Mouse (Mus musculus) G1E (cell line): ENCODE results near the gene Selenow. TPM values are rescaled to one million over a fixed set of nuclear protein-coding genes. Genes with fewer than 3 reads are reported as not detected.

ENCODE experiments used
- ATAC-seq: 2 replicates; pipeline ENCODE4 v1.8.0; 2016; ENCODE audit warnings: mild to moderate bottlenecking; ENCODE audit not compliant: insufficient number of reproducible peaks, poor library complexity, low FRiP score, severe bottlenecking; ENCODE audit errors: extremely low read depth
- DNase-seq: peaks from one replicate; pipeline ENCODE4 v3.0.0; 2012; ENCODE audit warnings: low spot score
- H3K27me3 ChIP-seq: 2 replicates; pipeline ENCODE4 v1.6.1; 2012; ENCODE audit warnings: mild to moderate bottlenecking, low read length, inconsistent platforms; ENCODE audit not compliant: insufficient read depth
- H3K36me3 ChIP-seq: replicated peaks from 2 replicates; pipeline ENCODE3; 2012; ENCODE audit warnings: mild to moderate bottlenecking, inconsistent platforms
- H3K4me1 ChIP-seq: 2 replicates; pipeline ENCODE4 v1.6.1; 2012; ENCODE audit warnings: low read depth, low read length, inconsistent platforms, mixed read lengths; ENCODE audit not compliant: insufficient read depth
- H3K4me3 ChIP-seq: 2 replicates; pipeline ENCODE4 v1.5.1; 2012; ENCODE audit warnings: low read depth, mild to moderate bottlenecking, inconsistent platforms, low read length, moderate library complexity, mixed read lengths
- H3K9me3 ChIP-seq: replicated peaks from 2 replicates; pipeline ENCODE4 v1.6.1; 2012; ENCODE audit warnings: inconsistent platforms
- CTCF ChIP-seq: IDR thresholded peaks from 2 replicates; pipeline ENCODE4 v1.5.1; 2012; ENCODE audit warnings: low read depth, low read length, inconsistent platforms, mixed read lengths
- GATA1 ChIP-seq: IDR thresholded peaks from 2 replicates; pipeline ENCODE4 v1.6.1; 2012; ENCODE audit warnings: borderline replicate concordance, low read length, inconsistent platforms, mixed read lengths
- GATA2 ChIP-seq: IDR thresholded peaks from 2 replicates; pipeline ENCODE4 v1.6.1; 2012; ENCODE audit warnings: low read depth, low read length, inconsistent platforms, borderline replicate concordance
- POLR2AphosphoS5 ChIP-seq: IDR thresholded peaks from 2 replicates; pipeline ENCODE4 v1.6.1; 2012; ENCODE audit warnings: low read depth, low read length, inconsistent platforms; ENCODE audit not compliant: insufficient replicate concordance
- TAL1 ChIP-seq: conservative IDR thresholded peaks from 2 replicates; pipeline ENCODE4 v1.6.1; 2012; ENCODE audit warnings: low read depth, low read length, inconsistent platforms, mixed read lengths
- polyA plus RNA-seq: library from polyadenylated mRNA; stranded (reverse); fragments of >175 nt; gene quantifications from 2 replicates; pipeline ENCODE4 v1.2.3, GENCODE M21; 2012
- total RNA-seq, 2 experiments: library from RNA; stranded (forward) in 1 of 2; stranded (reverse) in 1 of 2; fragments of 200-1000 nt in 1 of 2; fragments of >200 nt in 1 of 2; fragmentation: Nextera tagmentation in 1 of 2; gene quantifications; 2 replicates each; pipeline ENCODE4 v1.2.3; 2014 to 2017

Gene Selenow
- total and polyA plus RNA-seq, 3 experiments, result 152 to 867 (median 559) TPM

DNA sequence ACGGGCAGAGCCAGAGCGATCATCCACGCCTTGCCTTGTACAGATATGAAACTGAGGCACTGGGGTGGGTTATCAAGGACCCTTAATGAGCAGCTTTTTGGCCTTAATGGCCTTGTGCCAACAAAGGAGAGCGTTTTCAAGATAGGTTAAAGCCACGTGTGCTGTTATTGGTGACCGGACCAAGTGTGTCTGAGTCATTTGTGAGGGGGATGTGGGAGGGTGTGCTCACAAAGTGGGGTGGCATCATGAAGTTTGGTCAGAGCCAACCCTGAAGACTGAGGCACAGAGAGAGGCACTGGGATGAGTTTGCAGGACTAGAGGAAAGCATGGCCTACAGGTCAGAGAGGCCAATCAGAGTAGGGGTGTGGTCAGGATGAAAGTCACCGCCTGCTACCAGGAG is 32.2 kb upstream of the Selenow start:
- DNase-seq, result no peak

DNA sequence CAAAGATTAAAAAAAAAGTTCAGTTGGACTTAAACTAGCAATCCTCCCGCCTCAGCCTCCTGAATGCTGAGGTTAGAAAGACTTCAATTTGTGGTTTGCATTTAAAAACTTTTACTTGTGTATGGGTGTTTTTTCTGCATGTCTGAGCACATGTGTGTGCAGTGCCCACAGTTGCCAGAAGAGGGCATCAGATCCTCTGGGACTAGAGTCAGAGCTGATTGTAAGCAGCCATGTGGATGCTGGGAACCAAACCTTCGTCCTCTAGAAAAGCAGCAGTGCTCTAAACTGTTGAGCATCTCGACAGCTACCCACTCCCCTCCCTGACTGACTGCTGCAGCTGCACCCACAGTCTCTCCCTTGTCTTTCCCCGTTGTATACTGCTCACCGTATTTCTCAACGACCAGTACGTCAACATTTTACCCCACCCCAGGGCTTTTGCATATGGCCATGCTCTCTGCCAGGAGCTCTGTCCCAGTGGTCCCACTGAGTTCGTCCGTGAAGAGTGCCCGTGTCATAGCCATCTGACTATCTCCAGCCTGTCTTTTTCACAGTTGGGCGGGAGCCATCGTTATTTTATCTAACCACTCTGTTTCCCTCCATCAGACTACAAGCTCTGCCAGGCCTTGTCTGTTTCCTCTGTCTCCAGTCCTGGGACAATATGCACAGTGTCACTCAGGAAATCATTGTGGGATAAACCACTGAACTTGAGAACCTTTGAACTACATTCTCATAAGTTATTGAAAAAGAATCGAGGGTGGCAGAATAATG is 31.3 kb upstream of the Selenow start:
- ATAC-seq (no peak), DNase-seq (no peak)
- no peak overlapping the region for H3K4me3 ChIP-seq
- TF ChIP-seq TAL1, result no peak
- TF ChIP-seq CTCF, result peak; percentile 32; the same call in 1 of the 2 replicates
- no peaks in the 10 kb centered on the region for H3K36me3 ChIP-seq
- peaks cover 40% of the 10 kb centered on the region for H3K4me1 ChIP-seq
- peaks cover 45% of the 10 kb centered on the region for H3K27me3 ChIP-seq
- H3K9me3 ChIP-seq, result peaks cover 3% of the 10 kb centered on the region

More for the DNA sequence above, 32.2 kb upstream of the Selenow start:
- ATAC-seq, result no peak
- Histone ChIP-seq H3K36me3 (no peaks in the 10 kb centered on the region), H3K4me1 (peaks cover 31% of the 10 kb centered on the region), H3K9me3 (peaks cover 3% of the 10 kb centered on the region), H3K27me3 (peaks cover 45% of the 10 kb centered on the region), H3K4me3 (no peak overlapping the region)
- TF ChIP-seq GATA2 (no peak), CTCF (no peak), POLR2AphosphoS5 (no peak), GATA1 (no peak), TAL1 (no peak)

DNA sequence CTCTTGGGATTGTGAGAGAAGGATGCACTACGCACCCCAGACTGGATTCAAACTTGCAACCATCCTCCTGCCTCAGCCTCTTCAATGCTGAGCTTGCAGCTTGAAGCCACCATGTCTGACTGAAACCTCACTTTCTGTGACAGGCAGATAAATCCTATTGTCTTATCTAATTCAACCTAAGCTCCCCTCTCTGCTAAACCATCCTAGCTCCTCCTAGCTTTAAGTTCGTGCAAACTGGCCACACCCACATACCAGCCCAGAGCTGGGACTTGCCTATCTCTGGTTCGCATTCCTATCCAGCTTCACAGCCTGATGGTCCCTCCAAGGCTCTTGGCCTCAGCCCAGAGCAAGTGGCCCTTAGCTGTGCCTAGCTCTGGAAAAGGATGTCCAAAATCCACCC is 30.2 kb upstream of the Selenow start:
- ATAC-seq (no peak), DNase-seq (no peak)
- Histone ChIP-seq H3K4me1 (peaks cover 51% of the 10 kb centered on the region), H3K27me3 (peaks cover 38% of the 10 kb centered on the region), H3K9me3 (peaks cover 3% of the 10 kb centered on the region), H3K36me3 (no peaks in the 10 kb centered on the region), H3K4me3 (no peak overlapping the region)
- no peak for TF ChIP-seq CTCF
- no peak for TF ChIP-seq GATA2
- TF ChIP-seq TAL1, result 0 out of 2 replicates have a peak, but pooled peaks have one; percentile 17
- no peak for TF ChIP-seq GATA1
- TF ChIP-seq POLR2AphosphoS5, result no peak

DNA sequence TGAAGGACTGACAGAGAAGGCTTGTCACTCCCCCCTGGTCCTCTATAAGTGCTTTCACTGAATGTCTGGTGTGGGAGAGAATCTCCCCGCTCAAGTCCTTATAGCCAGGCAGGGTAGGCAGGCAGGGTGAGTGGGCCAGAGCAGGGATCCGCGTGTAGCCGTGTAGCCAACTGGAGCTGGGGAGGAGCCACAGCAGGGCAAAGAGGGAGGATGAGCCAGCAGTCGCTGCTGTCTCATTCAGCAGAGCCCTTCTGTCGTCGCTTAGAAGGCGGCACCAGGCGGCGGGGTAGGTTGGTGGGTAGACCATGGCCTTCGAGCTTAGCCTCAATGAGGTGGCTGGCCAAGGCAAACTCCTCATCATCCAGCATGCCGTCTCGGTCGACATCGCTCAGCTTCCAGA is 27.8 kb upstream of the Selenow start:
- no peak for DNase-seq
- peaks cover 60% of the 10 kb centered on the region for H3K4me1 ChIP-seq
- H3K4me3 ChIP-seq, result no peak overlapping the region
- ATAC-seq, result no peak
- H3K9me3 ChIP-seq, result peaks cover 3% of the 10 kb centered on the region
- peaks cover under 1% of the 10 kb centered on the region for H3K36me3 ChIP-seq
- H3K27me3 ChIP-seq, result peaks cover 26% of the 10 kb centered on the region
- TF ChIP-seq TAL1 (no peak), POLR2AphosphoS5 (no peak), CTCF (no peak)

DNA sequence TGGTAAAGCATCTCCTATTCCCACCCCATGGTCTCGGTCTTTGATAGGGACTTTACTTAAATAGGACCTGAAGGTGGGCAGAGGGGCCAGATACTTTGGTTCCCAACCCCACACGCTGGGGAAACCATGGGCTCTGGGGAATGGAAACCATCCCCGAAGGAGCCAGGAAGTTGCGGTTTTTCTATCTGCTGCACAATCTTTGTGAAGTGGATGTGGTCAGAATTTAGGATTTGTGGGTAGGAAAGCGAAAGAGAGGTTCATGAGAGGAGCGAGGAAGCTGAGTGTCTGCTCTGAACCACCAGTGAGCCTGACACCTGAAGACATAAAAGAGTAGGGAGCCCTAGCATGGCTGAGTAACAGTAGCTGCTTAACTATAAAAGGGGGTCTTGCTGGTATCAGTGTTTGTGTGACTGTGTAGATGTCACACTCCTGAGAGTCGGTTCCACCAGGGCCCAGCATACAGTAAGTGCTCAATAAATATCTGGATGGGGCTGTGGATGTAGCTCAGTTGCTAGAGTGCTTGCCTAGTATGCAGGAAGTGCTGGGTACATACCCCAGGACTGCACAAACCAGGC is 27.1 kb upstream of the Selenow start:
- Histone ChIP-seq H3K4me3 (no peak overlapping the region; the same call in 1 of the 2 replicates), H3K36me3 (peaks cover 7% of the 10 kb centered on the region), H3K27me3 (peaks cover 19% of the 10 kb centered on the region), H3K4me1 (peaks cover 60% of the 10 kb centered on the region), H3K9me3 (peaks cover 3% of the 10 kb centered on the region)
- no peak for TF ChIP-seq CTCF
- TF ChIP-seq GATA1, result no peak
- no peak for TF ChIP-seq POLR2AphosphoS5
- no peak for TF ChIP-seq GATA2
- ATAC-seq (no peak), DNase-seq (no peak)

DNA sequence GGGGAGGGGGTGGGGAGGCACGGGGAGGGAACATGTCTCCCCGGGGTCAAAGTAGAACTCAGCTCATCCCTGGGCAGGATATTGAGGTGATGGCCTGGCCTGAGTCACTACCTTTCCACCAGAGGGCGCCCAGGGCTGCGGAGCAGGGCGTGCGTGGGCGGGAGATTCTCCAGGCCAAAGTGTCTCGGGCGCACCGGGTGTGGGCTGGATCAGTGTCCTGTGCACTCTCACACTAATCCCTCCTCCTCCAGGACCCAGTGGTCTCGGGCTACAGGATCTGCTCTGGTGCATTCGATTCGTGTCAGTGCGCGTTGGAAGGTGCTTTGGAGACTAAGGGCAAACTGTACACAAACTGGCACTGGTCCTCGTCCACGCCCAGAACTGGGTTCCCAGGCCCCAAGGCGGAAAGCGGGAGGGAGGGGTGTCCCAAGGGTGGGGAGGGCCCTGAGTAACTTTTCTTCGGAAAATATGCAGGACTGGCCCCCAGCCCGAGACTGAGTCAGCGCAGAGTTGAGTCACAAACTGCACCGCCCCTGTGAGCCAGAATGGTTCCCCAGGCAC is 26.3 kb upstream of the Selenow start:
- H3K9me3 ChIP-seq, result peaks cover 2% of the 10 kb centered on the region
- peak overlapping the region; percentile 69; the same call in 1 of the 2 replicates for H3K4me3 ChIP-seq
- DNase-seq (peak; percentile 87), ATAC-seq (peak; percentile 64)
- peaks cover 16% of the 10 kb centered on the region for H3K36me3 ChIP-seq
- peaks cover 17% of the 10 kb centered on the region for H3K27me3 ChIP-seq
- peaks cover 68% of the 10 kb centered on the region for H3K4me1 ChIP-seq
- TF ChIP-seq CTCF, result peak; percentile 76
- TF ChIP-seq GATA2, result no peak
